8 mouse cellular contexts compared by ENCODE assay signal in genomic region chr1:153424770-153425584, GRCm38 (mm10). TPM values are rescaled to one million over a fixed set of nuclear protein-coding genes. Genes with fewer than 3 reads are reported as not detected.
A peak's percentile ranks its signal among the peaks of the same experiment; 100 is the strongest.
DNase-seq lines count a peak whose midpoint lies in the region; ATAC-seq and TF ChIP-seq lines count a peak whose summit lies in the region.

Gene Shcbp1l (plus strand): TSS chr1:153425162.

- DNase-seq in G1E (ENCODE audit: low spot score), result peak; percentile 79
- DNase-seq in cerebellum, adult 8-10 months, result peak; percentile 72
- peak; percentile 56 for DNase-seq in forelimb bud, embryonic 11.5 days (ENCODE audit: low read depth, low spot score)
- DNase-seq in heart, postnatal 4 days, result peak; percentile 68
- DNase-seq in layer of hippocampus, adult 8-10 months (ENCODE audit: low spot score in 2 of 2), result peak; percentile 64 to 76
- peak; percentile 86 for DNase-seq in lung, embryonic 14.5 days
- DNase-seq in ovary, adult 18-20 months (ENCODE audit: low spot score), result peak; percentile 28
- peak; percentile 86 for DNase-seq in thymus, postnatal 0 days (ENCODE audit: low spot score)

- no peaks in the 10 kb centered on the region for H3K9me3 ChIP-seq in G1E (replicated peaks)
- no peaks in the 10 kb centered on the region for H3K9me3 ChIP-seq in lung, embryonic 14.5 days (ENCODE audit: low read depth, low read length)

- no peak within 1 kb of the TSS for H3K27ac ChIP-seq in lung, embryonic 14.5 days (ENCODE audit: low read depth)

- no peaks in the 10 kb centered on the region for H3K27me3 ChIP-seq in G1E (ENCODE audit: insufficient read depth, low read length)
- peaks cover 8% of the 10 kb centered on the region; the same call in 1 of the 2 replicates for H3K27me3 ChIP-seq in lung, embryonic 14.5 days (ENCODE audit: insufficient read depth, low read length)

- H3K9ac ChIP-seq in lung, embryonic 14.5 days, result peak within 1 kb of the TSS; percentile 41

- peaks cover 14% of the 10 kb centered on the region for H3K36me3 ChIP-seq in G1E (replicated peaks)
- no peaks in the 10 kb centered on the region for H3K36me3 ChIP-seq in lung, embryonic 14.5 days (ENCODE audit: insufficient read depth)

- peak; percentile 80 for ATAC-seq in G1E (ENCODE audit: extremely low read depth, insufficient number of reproducible peaks, low FRiP score, poor library complexity, severe bottlenecking)
- ATAC-seq in lung, embryonic 14.5 days (ENCODE audit: insufficient read depth), result peak; percentile 89

- TF ChIP-seq CTCF in G1E (IDR thresholded peaks at IDR 0.05; ENCODE audit: low read depth, low read length), result no peak
- no peak for TF ChIP-seq CTCF in lung, embryonic 14.5 days (IDR thresholded peaks at IDR 0.05; ENCODE audit: low read depth)

- WGBS in lung, embryonic 14.5 days, result 2% methylated on average over 60 of the region's 60 CpGs

- H3K4me1 ChIP-seq in G1E (ENCODE audit: insufficient read depth, low read depth, low read length), result peaks cover 45% of the 10 kb centered on the region
- H3K4me1 ChIP-seq in lung, embryonic 14.5 days (ENCODE audit: insufficient read depth), result no peaks in the 10 kb centered on the region

- peak within 1 kb of the TSS; percentile 73 for H3K4me3 ChIP-seq in G1E (ENCODE audit: low read depth, low read length)
- peak within 1 kb of the TSS; percentile 51 for H3K4me3 ChIP-seq in lung, embryonic 14.5 days (ENCODE audit: low read depth, low read length)

- H3K4me2 ChIP-seq in lung, embryonic 14.5 days, result peak within 1 kb of the TSS; percentile 98

RNA-seq across cellular contexts. Expression of gene Shcbp1l, which starts in this region (rescaled TPM):
- total RNA-seq in G1E (2014; fragmentation: Nextera tagmentation) (26.2 and 36.0 TPM in 2 replicates), G1E (2017) (7.7 and 9.1 TPM in 2 replicates)
- polyA plus RNA-seq in G1E (2012), result 5.0 and 5.6 TPM in 2 replicates
- not detected for total RNA-seq in heart, postnatal 4 days (2021)
- total RNA-seq in layer of hippocampus, adult 8-10 months (2022), result 1 to 10 TPM; 2.5 to 6.7 (median 4.3) TPM
- 0.28 and 0.38 TPM in 2 replicates for polyA plus RNA-seq in lung, embryonic 14.5 days (2014; fragmentation: Nextera tagmentation; extraction: Ambion mirVana)
- 0.61 and 0.64 TPM in 2 replicates for polyA plus RNA-seq in thymus, postnatal 0 days (2015; fragmentation: Nextera tagmentation; extraction: Ambion mirVana)

Comparison
In these comparisons a context has a peak if more than half of its experiments do, and no peak if none do; other contexts are left out.
1. Peak in DNase-seq in heart, postnatal 4 days; RNA of the gene not detected or under 1 TPM.
2. Peak in DNase-seq, ATAC-seq, H3K4me3 ChIP-seq, H3K9ac ChIP-seq and H3K4me2 ChIP-seq in lung, embryonic 14.5 days; RNA of the gene not detected or under 1 TPM.
3. Peak in DNase-seq in thymus, postnatal 0 days; RNA of the gene not detected or under 1 TPM.
4. DNase-seq: peak in every context shown above with its lines; median percentile 86 in lung, embryonic 14.5 days; 86 in thymus, postnatal 0 days; 79 in G1E; 72 in cerebellum, adult 8-10 months; 70 in layer of hippocampus, adult 8-10 months; 68 in heart, postnatal 4 days; 56 in forelimb bud, embryonic 11.5 days; 28 in ovary, adult 18-20 months.